15 mouse cellular contexts compared by ENCODE assay signal in genomic region chr10:59773441-59774140, GRCm38 (mm10).
DNase-seq lines count a peak whose midpoint lies in the region; ATAC-seq and TF ChIP-seq lines count a peak whose summit lies in the region.
"Had no signal": no experiment of that assay in that cellular context is flagged by ENCODE, and none has a peak within 500 bp of the region (broad histone marks: within the 10 kb centered on the region; RNA-seq: fewer than 3 reads in every experiment).

No protein-coding gene starts in this region.

- TF ChIP-seq EP300 in heart, adult 2 months (IDR thresholded peaks at IDR 0.05; ENCODE audit: insufficient read depth, low read depth, low read length) = no peak

- no peaks in the 10 kb centered on the region for H3K27me3 ChIP-seq in forebrain, embryonic 12.5 days
- no peaks in the 10 kb centered on the region for H3K27me3 ChIP-seq in forebrain, embryonic 16.5 days (replicated peaks; ENCODE audit: control insufficient read depth, insufficient read depth, low read length)
- H3K27me3 ChIP-seq in heart, adult 2 months (ENCODE audit: control insufficient read depth, insufficient read depth, low read length) = no peaks in the 10 kb centered on the region
- H3K27me3 ChIP-seq: limb, embryonic 15.5 days; neural tube, embryonic 12.5 days had no signal

- no peaks in the 10 kb centered on the region for H3K79me2 ChIP-seq in heart, adult 2 months (replicated peaks; ENCODE audit: control insufficient read depth, insufficient read depth, low read length)

- no peaks in the 10 kb centered on the region for H3K9me3 ChIP-seq in forebrain, embryonic 12.5 days
- no peaks in the 10 kb centered on the region for H3K9me3 ChIP-seq in forebrain, embryonic 16.5 days (ENCODE audit: control insufficient read depth, low read length)
- H3K9me3 ChIP-seq: embryonic facial prominence, embryonic 10.5 days; limb, embryonic 15.5 days; neural tube, embryonic 12.5 days had no signal

- no peak for TF ChIP-seq CTCF in heart, adult 2 months (IDR thresholded peaks at IDR 0.05)

- peak; percentile 22 for DNase-seq in left cerebral cortex, adult 11 months (ENCODE audit: low spot score)
- DNase-seq in left cerebral cortex, postnatal 36 days (ENCODE audit: low spot score in 2 of 2) = no peak
- DNase-seq in right cerebral cortex, postnatal 10 days (ENCODE audit: low spot score in 2 of 2) = peak; percentile 48 to 64
- no peak for DNase-seq in right cerebral cortex, postnatal 4 days
- DNase-seq in heart, adult 2 months = no peak
- DNase-seq in thymus, adult 18-20 months = no peak
- DNase-seq: cerebellum, adult 9-11 months; gastrocnemius, postnatal 14 days; kidney, adult 8-10 months; thymus, adult 2 months had no signal

- peaks cover 25% of the 10 kb centered on the region; the same call in 1 of the 2 replicates for H3K4me1 ChIP-seq in forebrain, embryonic 12.5 days
- 0 out of 2 replicates have a peak, but pooled peaks cover 9% of the 10 kb centered on the region for H3K4me1 ChIP-seq in forebrain, embryonic 16.5 days (replicated peaks; ENCODE audit: control insufficient read depth, insufficient read depth, low read length)
- H3K4me1 ChIP-seq in heart, adult 2 months (ENCODE audit: control insufficient read depth, insufficient read depth, low read length) = no peaks in the 10 kb centered on the region
- H3K4me1 ChIP-seq: embryonic facial prominence, embryonic 10.5 days had no signal

- no peak overlapping the region for H3K4me2 ChIP-seq in forebrain, embryonic 12.5 days
- H3K4me2 ChIP-seq in forebrain, embryonic 16.5 days (ENCODE audit: low read length) = no peak overlapping the region
- H3K4me2 ChIP-seq: limb, embryonic 15.5 days; neural tube, embryonic 12.5 days had no signal

- no peak for TF ChIP-seq POLR2A in heart, adult 2 months (IDR thresholded peaks at IDR 0.05; ENCODE audit: insufficient read depth, low read depth, low read length)

- 0 out of 2 replicates have a peak, but pooled peaks have one; percentile 27 for ATAC-seq in forebrain, embryonic 12.5 days (ENCODE audit: low FRiP score)
- ATAC-seq in forebrain, embryonic 16.5 days = no peak

- H3K4me3 ChIP-seq in forebrain, embryonic 12.5 days (replicated peaks) = no peak overlapping the region
- H3K4me3 ChIP-seq in forebrain, embryonic 16.5 days (replicated peaks; ENCODE audit: low read length) = no peak overlapping the region
- H3K4me3 ChIP-seq in heart, adult 2 months = no peak overlapping the region
- H3K4me3 ChIP-seq: embryonic facial prominence, embryonic 10.5 days; limb, embryonic 15.5 days; neural tube, embryonic 12.5 days had no signal

- H3K27ac ChIP-seq in forebrain, embryonic 12.5 days = no peak overlapping the region
- no peak overlapping the region for H3K27ac ChIP-seq in forebrain, embryonic 16.5 days (ENCODE audit: low read length)
- H3K27ac ChIP-seq in heart, adult 2 months = no peak overlapping the region
- H3K27ac ChIP-seq: embryonic facial prominence, embryonic 10.5 days; limb, embryonic 15.5 days; neural tube, embryonic 12.5 days had no signal

- WGBS in forebrain, embryonic 12.5 days = 65% methylated on average over 13 of the region's 13 CpGs
- 47% methylated on average over 13 of the region's 13 CpGs for WGBS in forebrain, embryonic 16.5 days
- WGBS in heart, adult 2 months = 81% methylated on average over 13 of the region's 13 CpGs

- intact Hi-C loops in left cerebral cortex, postnatal 36 days (cut with DNase I) = no loop called here
- intact Hi-C loops in heart, adult 2 months (cut with DNase I) = no loop called here

- H3K36me3 ChIP-seq in forebrain, embryonic 12.5 days (replicated peaks) = 0 out of 2 replicates have a peak, but pooled peaks cover 4% of the 10 kb centered on the region
- H3K36me3 ChIP-seq in forebrain, embryonic 16.5 days (ENCODE audit: control insufficient read depth, insufficient read depth) = no peaks in the 10 kb centered on the region
- H3K36me3 ChIP-seq in heart, adult 2 months (ENCODE audit: control insufficient read depth, insufficient read depth, low read length) = no peaks in the 10 kb centered on the region

- H3K9ac ChIP-seq in forebrain, embryonic 12.5 days = no peak overlapping the region
- H3K9ac ChIP-seq in forebrain, embryonic 16.5 days (replicated peaks; ENCODE audit: low read depth, low read length) = no peak overlapping the region
- no peak overlapping the region for H3K9ac ChIP-seq in heart, adult 2 months (ENCODE audit: low read depth, low read length)
- H3K9ac ChIP-seq: limb, embryonic 15.5 days; neural tube, embryonic 12.5 days had no signal

Comparison
In these comparisons a context has a peak if more than half of its experiments do, and no peak if none do; other contexts are left out.
1. DNase-seq: peak in left cerebral cortex, adult 11 months (single experiment) and right cerebral cortex, postnatal 10 days (2 of 2); none in left cerebral cortex, postnatal 36 days (0 of 2), right cerebral cortex, postnatal 4 days (single experiment), heart, adult 2 months (0 of 2) and thymus, adult 18-20 months (0 of 2).